8 mouse cellular contexts compared by ENCODE assay signal in genomic region chr4:47207969-47208420, GRCm38 (mm10). TPM values are rescaled to one million over a fixed set of nuclear protein-coding genes. Genes with fewer than 3 reads are reported as not detected.
DNase-seq lines count a peak whose midpoint lies in the region; ATAC-seq and TF ChIP-seq lines count a peak whose summit lies in the region.

Col15a1 (plus strand) TSS chr4:47208161.

- no peak for TF ChIP-seq CTCF in layer of hippocampus, adult 2 months (conservative IDR thresholded peaks at IDR 0.05)
- TF ChIP-seq CTCF in hindbrain, postnatal 0 days (IDR thresholded peaks at IDR 0.05; ENCODE audit: low read depth) = no peak

- peaks cover 34% of the 10 kb centered on the region for H3K27me3 ChIP-seq in hindbrain, postnatal 0 days (ENCODE audit: insufficient read depth, low read length)

- peak; percentile 53 for ATAC-seq in hindbrain, postnatal 0 days

- no peaks in the 10 kb centered on the region for H3K9me3 ChIP-seq in hindbrain, postnatal 0 days (ENCODE audit: low read length)

- no peak for DNase-seq in layer of hippocampus, adult 2 months (ENCODE audit: low spot score in 2 of 2)
- DNase-seq in layer of hippocampus, postnatal 25 days (ENCODE audit: extremely low spot score in 1 of 2, low spot score in 1 of 2) = no peak
- no peak for DNase-seq in adrenal gland, postnatal 4 days (ENCODE audit: low spot score in 2 of 2)
- DNase-seq in gastrocnemius, postnatal 14 days = peak; percentile 60
- no peak for DNase-seq in hindbrain, postnatal 0 days (ENCODE audit: low spot score)
- peak; percentile 40 for DNase-seq in neural tube, embryonic 10.5 days (ENCODE audit: extremely low spot score, low spot score)
- DNase-seq in cerebellum, adult 18-20 months = no peak
- no peak for DNase-seq in layer of hippocampus, adult 8-10 months (ENCODE audit: low spot score in 2 of 2)

- no peaks in the 10 kb centered on the region for H3K36me3 ChIP-seq in hindbrain, postnatal 0 days (ENCODE audit: insufficient read depth, low read length)

- intact Hi-C loops in gastrocnemius, postnatal 14 days (cut with DNase I; ENCODE audit: low total_unique reads) = no loop called here

- WGBS in hindbrain, postnatal 0 days = under 1% methylated on average over 39 of the region's 45 CpGs

- peaks cover 8% of the 10 kb centered on the region; the same call in 1 of the 2 replicates for H3K4me1 ChIP-seq in hindbrain, postnatal 0 days (ENCODE audit: insufficient read depth, low read length)

- peak within 1 kb of the TSS; percentile 81 for H3K4me2 ChIP-seq in hindbrain, postnatal 0 days (ENCODE audit: low read depth, low read length)

- H3K9ac ChIP-seq in hindbrain, postnatal 0 days (replicated peaks; ENCODE audit: low read length) = peak within 1 kb of the TSS; percentile 46

- H3K27ac ChIP-seq in layer of hippocampus, adult 2 months = no peak within 1 kb of the TSS
- no peak within 1 kb of the TSS for H3K27ac ChIP-seq in hindbrain, postnatal 0 days

- peak within 1 kb of the TSS; percentile 56 for H3K4me3 ChIP-seq in layer of hippocampus, adult 2 months
- H3K4me3 ChIP-seq in hindbrain, postnatal 0 days (ENCODE audit: low read length) = peak within 1 kb of the TSS; percentile 49

RNA-seq across cellular contexts. Expression of gene Col15a1, which starts in this region (rescaled TPM):
- total RNA-seq in layer of hippocampus, adult 2 months (2021) = 1 to 10 TPM; 6.8 to 7.0 TPM
- total RNA-seq in layer of hippocampus, postnatal 25 days (2021) = 10 to 100 TPM in 1 of 2 experiments, 1 to 10 TPM in 1; 5.6 to 10.6 TPM
- 10 to 100 TPM; 80.5 to 89.6 TPM for total RNA-seq in adrenal gland, postnatal 4 days (2021)
- total RNA-seq in gastrocnemius, postnatal 14 days (2021) = 100 to 1,000 TPM; 212 to 288 TPM
- total RNA-seq in hindbrain, postnatal 0 days (2014; rRNA removed) = 8.9 and 13.7 TPM in 2 replicates
- 3.1 and 3.7 TPM in 2 replicates for polyA plus RNA-seq in hindbrain, postnatal 0 days (2015; fragmentation: Nextera tagmentation; extraction: Ambion mirVana)
- total RNA-seq in layer of hippocampus, adult 8-10 months (2022) = 10 to 100 TPM in 1 of 4 experiments, 1 to 10 TPM in 3; 5.5 to 13.3 (median 5.7) TPM

Comparison
In these comparisons a context has a peak if more than half of its experiments do, and no peak if none do; other contexts are left out.
1. DNase-seq: peak in gastrocnemius, postnatal 14 days (single experiment) and neural tube, embryonic 10.5 days (single experiment); none in layer of hippocampus, adult 2 months (0 of 2), layer of hippocampus, postnatal 25 days (0 of 2), adrenal gland, postnatal 4 days (0 of 2), hindbrain, postnatal 0 days (single experiment), cerebellum, adult 18-20 months (0 of 2) and layer of hippocampus, adult 8-10 months (0 of 2).